Mouse (Mus musculus) forebrain, embryonic 15.5 days (tissue): ENCODE results near the gene Amdhd1. TPM values are rescaled to one million over a fixed set of nuclear protein-coding genes. Genes with fewer than 3 reads are reported as not detected.

Source experiments
- ATAC-seq: fragments of 200-750 bp; cut with Nextera tagmentation; replicated peaks from 2 replicates; pipeline ENCODE4 v1.8.0; 2017; ENCODE audit warnings: mild to moderate bottlenecking, moderate TSS enrichment, moderate library complexity
- H3K27ac ChIP-seq: fragments of 300-500 bp; sonication (generic); replicated peaks from 2 replicates; pipeline ENCODE4 v1.5.1; 2015; ENCODE audit warnings: mild to moderate bottlenecking, inconsistent platforms
- H3K27me3 ChIP-seq: fragments of 300-500 bp; sonication (generic); 2 replicates; pipeline ENCODE4 v1.6.1; 2015; ENCODE audit warnings: inconsistent platforms
- H3K36me3 ChIP-seq: fragments of 300-500 bp; sonication (generic); 2 replicates; pipeline ENCODE4 v1.6.1; 2015; ENCODE audit warnings: mild to moderate bottlenecking, inconsistent platforms
- H3K4me1 ChIP-seq: fragments of 300-500 bp; sonication (generic); 2 replicates; pipeline ENCODE4 v1.6.1; 2015; ENCODE audit warnings: inconsistent platforms
- H3K4me2 ChIP-seq: fragments of 300-500 bp; sonication (generic); replicated peaks from 2 replicates; pipeline ENCODE4 v1.6.1; 2015; ENCODE audit warnings: mild to moderate bottlenecking, inconsistent platforms
- H3K4me3 ChIP-seq: fragments of 300-500 bp; sonication (generic); 2 replicates; pipeline ENCODE4 v1.5.1; 2015; ENCODE audit warnings: mild to moderate bottlenecking, inconsistent platforms
- H3K9ac ChIP-seq: fragments of 300-500 bp; sonication (generic); replicated peaks from 2 replicates; pipeline ENCODE4 v1.6.1; 2015; ENCODE audit warnings: mild to moderate bottlenecking, inconsistent platforms
- H3K9me3 ChIP-seq: fragments of 300-500 bp; sonication (generic); 2 replicates; pipeline ENCODE4 v1.6.1; 2016; ENCODE audit warnings: inconsistent platforms
- WGBS: fragments of 180-500 bp; shearing (Covaris S2); methylation state at CpG from one replicate; pipeline ENCODE4 v1.1.7; 2015; ENCODE audit warnings: mixed read lengths; 5-methylcytosine and 5-hydroxymethylcytosine counted together
- polyA plus RNA-seq: library from polyadenylated mRNA; unstranded; fragments of >200 nt; fragmentation: Nextera tagmentation; extraction: Ambion mirVana; gene quantifications from 2 replicates; pipeline ENCODE4 v1.2.1, GENCODE M21; 2015

The Amdhd1 gene
- polyA plus RNA-seq, 1 experiment from 2014 or later = not detected

DNA sequence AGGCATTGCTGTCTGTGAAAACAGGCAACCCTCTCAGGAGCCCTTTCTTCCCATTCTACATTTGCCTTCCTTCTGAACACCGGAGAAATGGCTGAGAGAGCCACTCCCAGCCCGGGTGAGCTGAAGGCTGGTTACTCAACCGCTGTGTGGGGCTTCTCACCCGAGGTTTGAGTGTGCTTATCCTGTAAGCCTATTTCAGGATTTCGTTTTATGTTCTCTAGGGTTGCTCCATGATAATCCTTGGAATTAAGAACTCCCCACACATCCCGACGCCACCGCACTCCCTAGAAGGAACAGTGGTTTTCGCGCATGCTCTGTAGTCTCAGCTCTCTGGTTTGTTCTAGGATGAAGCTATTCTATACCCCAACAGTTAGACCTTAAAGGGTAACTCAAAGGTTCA is 38.5 kb downstream of the Amdhd1 start:
- no peak overlapping the region for H3K27ac ChIP-seq
- ATAC-seq = no peak
- H3K4me2 ChIP-seq = no peak overlapping the region
- H3K9ac ChIP-seq = no peak overlapping the region
- no peak overlapping the region for H3K4me3 ChIP-seq
- WGBS = 81% methylated on average over 10 of the region's 10 CpGs
- no peaks in the 10 kb centered on the region for H3K27me3 ChIP-seq
- no peaks in the 10 kb centered on the region for H3K36me3 ChIP-seq
- H3K4me1 ChIP-seq = no peaks in the 10 kb centered on the region
- H3K9me3 ChIP-seq = no peaks in the 10 kb centered on the region

DNA sequence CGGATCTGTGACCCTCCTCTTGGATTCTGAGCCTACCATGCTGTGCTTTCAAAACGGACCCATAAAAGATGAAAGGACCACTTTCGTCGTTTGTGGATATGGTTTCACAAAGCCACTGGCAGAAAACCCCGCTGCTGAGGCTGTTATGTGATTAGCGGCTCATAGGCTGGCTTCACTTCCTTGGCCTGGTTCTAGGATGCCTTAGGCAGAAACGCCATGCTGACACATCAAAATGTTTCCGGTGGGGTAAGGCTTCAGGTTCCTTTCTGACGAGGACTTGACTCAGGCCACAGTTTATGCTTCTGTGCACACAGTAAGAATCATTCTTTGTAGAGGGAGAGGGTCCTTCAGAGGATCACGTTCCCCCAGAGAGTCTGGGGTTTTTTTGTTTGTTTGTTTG is 39.0 kb downstream of the Amdhd1 start:
- no peak for ATAC-seq

DNA sequence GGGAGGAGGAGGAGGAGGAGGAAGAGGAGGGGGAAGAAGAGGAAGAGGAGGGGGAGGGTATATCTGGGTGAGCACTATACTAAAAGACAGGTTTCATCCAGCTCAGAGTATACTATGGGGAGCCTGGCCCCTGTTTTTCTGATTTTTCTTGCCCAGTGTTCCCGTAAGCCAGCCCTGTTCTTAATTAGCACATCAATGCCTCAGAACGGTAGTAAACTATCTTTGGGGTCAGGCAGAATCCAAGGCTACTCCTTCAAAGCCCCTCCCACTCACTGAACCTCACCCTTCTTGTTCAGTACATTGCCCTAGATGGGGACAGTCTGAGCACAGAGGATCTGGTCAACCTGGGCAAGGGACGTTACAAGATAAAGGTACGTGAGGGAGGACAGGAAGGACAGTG is 49.4 kb downstream of the Amdhd1 start:
- no peak overlapping the region for H3K4me3 ChIP-seq
- no peaks in the 10 kb centered on the region for H3K36me3 ChIP-seq
- H3K27me3 ChIP-seq = no peaks in the 10 kb centered on the region
- no peaks in the 10 kb centered on the region for H3K9me3 ChIP-seq
- no peak overlapping the region for H3K9ac ChIP-seq
- no peak overlapping the region for H3K4me2 ChIP-seq
- no peaks in the 10 kb centered on the region for H3K4me1 ChIP-seq
- ATAC-seq = no peak
- 55% methylated on average over 4 of the region's 4 CpGs for WGBS
- H3K27ac ChIP-seq = no peak overlapping the region

More for the DNA sequence above, 39.0 kb downstream of the Amdhd1 start:
- Histone ChIP-seq H3K27me3 (no peaks in the 10 kb centered on the region), H3K9me3 (no peaks in the 10 kb centered on the region), H3K4me2 (no peak overlapping the region), H3K4me1 (no peaks in the 10 kb centered on the region), H3K4me3 (no peak overlapping the region), H3K9ac (no peak overlapping the region), H3K36me3 (no peaks in the 10 kb centered on the region), H3K27ac (no peak overlapping the region)
- WGBS = 55% methylated on average over 10 of the region's 10 CpGs

DNA sequence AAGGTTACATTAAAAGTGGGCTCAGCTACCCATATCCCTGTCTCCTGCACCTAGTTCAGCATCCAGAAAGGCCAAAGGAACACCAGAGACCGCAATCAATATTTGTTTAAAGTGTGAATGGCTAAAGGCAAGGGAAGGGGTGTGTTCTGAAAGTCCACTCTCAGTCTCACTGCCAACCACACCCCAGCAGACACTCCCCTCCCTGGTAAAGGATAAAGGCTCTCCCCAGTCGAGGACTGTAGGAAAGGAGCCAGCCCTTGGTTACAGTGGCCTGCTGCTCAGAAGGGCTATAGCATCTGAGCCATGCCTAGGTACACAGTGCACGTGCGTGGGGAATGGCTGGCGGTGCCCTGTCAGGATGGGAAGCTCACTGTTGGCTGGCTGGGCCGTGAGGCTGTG is 51.0 kb downstream of the Amdhd1 start:
- H3K27ac ChIP-seq = no peak overlapping the region
- WGBS = 77% methylated on average over 6 of the region's 6 CpGs
- H3K4me3 ChIP-seq = no peak overlapping the region
- no peaks in the 10 kb centered on the region for H3K4me1 ChIP-seq
- H3K9me3 ChIP-seq = no peaks in the 10 kb centered on the region
- no peak overlapping the region for H3K9ac ChIP-seq
- ATAC-seq = no peak
- H3K27me3 ChIP-seq = no peaks in the 10 kb centered on the region
- H3K36me3 ChIP-seq = peaks cover 1% of the 10 kb centered on the region; the same call in 1 of the 2 replicates
- H3K4me2 ChIP-seq = no peak overlapping the region

DNA sequence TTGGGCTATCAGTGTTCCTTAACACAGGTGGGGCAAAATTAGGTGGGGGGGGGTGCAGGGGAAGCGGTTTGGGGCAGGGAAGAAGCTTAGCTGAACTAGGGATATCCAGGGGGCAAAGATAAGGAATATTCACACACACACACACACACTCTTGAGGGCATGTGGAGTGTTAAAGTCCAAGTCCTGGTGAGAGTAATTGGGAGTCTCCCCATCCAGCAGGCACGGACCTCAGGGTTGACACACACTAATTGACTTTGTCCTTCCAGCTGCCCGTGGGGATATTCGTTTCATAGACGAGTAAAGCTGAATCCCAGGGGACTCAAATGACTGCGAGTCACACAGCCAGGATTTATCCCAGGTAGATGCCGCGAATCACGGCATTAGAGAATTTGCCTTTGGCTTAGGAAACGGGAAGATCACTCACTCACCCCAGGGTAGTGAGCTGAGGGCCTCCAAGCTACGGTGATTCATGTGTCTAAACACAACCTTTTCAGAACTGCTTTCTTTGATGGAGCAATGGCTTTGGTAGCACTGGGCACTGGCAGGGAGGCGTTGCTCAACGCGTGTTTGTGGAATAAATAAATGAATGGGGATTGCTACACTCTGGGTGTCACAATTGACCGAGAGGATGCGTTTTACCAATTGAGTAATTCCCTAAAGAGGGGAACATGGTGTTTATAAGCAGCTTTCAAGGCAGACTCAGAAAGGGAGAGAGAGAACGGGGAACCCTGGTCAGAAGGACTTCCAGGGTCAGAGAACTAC is 51.6 kb downstream of the Amdhd1 start, which contains the start of gene Hal:
TSS of gene Hal (plus strand) at position 703 of the 762 bp plus-strand sequence.
- Histone ChIP-seq H3K4me2 (no peak within 1 kb of the TSS), H3K9me3 (no peaks in the 10 kb centered on the region), H3K27ac (no peak within 1 kb of the TSS), H3K27me3 (no peaks in the 10 kb centered on the region), H3K4me3 (no peak within 1 kb of the TSS), H3K36me3 (peaks cover 7% of the 10 kb centered on the region; the same call in 1 of the 2 replicates), H3K9ac (no peak within 1 kb of the TSS), H3K4me1 (no peaks in the 10 kb centered on the region)
- ATAC-seq = no peak
- 57% methylated on average over 17 of the region's 17 CpGs for WGBS

DNA sequence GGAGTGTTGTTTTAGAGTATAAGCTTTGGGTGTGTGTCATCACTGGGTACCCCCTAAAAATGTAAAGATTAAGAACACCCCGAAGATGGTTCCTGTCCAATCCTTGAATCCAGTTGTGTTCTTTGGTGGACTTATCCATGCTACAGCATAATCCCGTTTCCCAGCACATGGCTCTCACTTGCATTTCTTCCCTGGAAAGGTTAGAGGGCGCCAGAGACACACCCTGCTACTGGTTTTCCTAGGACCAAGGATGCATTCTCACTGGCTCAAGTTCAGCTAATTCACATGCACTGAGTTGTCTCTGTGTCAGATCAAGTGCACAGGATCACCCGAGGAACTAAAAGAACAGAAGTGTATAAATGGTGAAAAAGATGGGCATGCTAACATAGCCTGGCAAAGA is 53.2 kb downstream of the Amdhd1 start:
- H3K9ac ChIP-seq = no peak overlapping the region
- no peak overlapping the region for H3K27ac ChIP-seq
- H3K4me1 ChIP-seq = no peaks in the 10 kb centered on the region
- 25% methylated on average over 4 of the region's 4 CpGs for WGBS
- ATAC-seq = no peak
- H3K36me3 ChIP-seq = peaks cover 19% of the 10 kb centered on the region; the same call in 1 of the 2 replicates
- no peaks in the 10 kb centered on the region for H3K27me3 ChIP-seq
- H3K4me3 ChIP-seq = no peak overlapping the region
- no peak overlapping the region for H3K4me2 ChIP-seq
- H3K9me3 ChIP-seq = no peaks in the 10 kb centered on the region

DNA sequence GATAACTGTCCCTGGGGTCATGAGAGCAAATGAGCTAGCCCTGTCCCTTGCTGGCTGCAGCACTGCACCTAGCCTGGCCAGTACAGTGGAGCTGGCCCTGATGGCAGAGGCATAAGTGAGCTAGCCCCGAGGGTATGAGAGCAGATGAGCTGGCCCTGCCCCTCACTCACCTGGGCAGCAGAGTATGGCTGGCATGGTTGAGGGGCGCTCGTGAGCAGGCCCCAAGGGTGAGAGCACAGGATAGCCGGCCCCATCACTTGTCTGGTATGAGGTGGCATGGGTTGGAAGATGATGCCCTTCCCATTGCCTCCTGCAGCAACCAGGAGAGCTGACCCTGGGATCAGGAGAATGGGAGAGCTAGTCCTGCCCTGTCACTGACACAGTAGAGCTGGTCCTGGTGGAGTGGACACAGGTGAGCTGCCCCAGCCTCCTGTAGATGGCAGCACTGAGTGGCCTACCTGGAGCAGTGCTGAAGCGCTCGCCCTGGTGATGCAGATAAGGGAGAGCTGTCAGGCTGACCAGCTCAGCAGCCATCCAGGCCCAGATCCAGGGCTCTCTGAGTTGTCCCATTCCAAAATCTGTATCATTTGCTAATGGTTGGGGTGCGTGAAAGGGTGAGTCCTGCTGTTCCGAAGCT is 54.7 kb downstream of the Amdhd1 start:
- H3K4me3 ChIP-seq = no peak overlapping the region
- no peaks in the 10 kb centered on the region for H3K4me1 ChIP-seq
- H3K9ac ChIP-seq = no peak overlapping the region
- no peak overlapping the region for H3K4me2 ChIP-seq
- 80% methylated on average over 8 of the region's 8 CpGs for WGBS
- no peak overlapping the region for H3K27ac ChIP-seq
- no peaks in the 10 kb centered on the region for H3K9me3 ChIP-seq
- H3K36me3 ChIP-seq = peaks cover 31% of the 10 kb centered on the region
- peak; percentile 61; the same call in 1 of the 2 replicates for ATAC-seq
- H3K27me3 ChIP-seq = no peaks in the 10 kb centered on the region

DNA sequence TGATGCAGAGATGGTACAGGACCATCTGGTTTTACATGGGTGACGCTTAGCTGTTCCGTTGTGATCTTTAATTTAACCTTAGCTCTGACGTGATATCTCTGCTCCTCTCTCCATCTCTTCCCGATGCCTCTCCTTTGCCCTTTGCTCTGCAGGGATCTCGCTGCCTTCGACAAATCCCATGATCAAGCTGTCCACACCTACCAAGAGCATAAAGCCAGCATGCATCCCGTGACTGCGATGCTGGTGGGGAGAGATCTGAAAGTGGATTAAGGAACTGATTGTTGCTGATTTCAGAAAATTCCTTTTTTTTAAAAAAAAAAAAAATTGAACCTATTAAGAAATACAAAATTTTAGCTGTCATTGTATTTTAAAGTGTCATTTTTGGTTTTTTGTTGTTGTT is 55.3 kb downstream of the Amdhd1 start:
- H3K4me3 ChIP-seq = no peak overlapping the region
- no peaks in the 10 kb centered on the region for H3K4me1 ChIP-seq
- H3K27ac ChIP-seq = no peak overlapping the region
- no peak overlapping the region for H3K4me2 ChIP-seq
- H3K9me3 ChIP-seq = no peaks in the 10 kb centered on the region
- peaks cover 37% of the 10 kb centered on the region for H3K36me3 ChIP-seq
- H3K9ac ChIP-seq = no peak overlapping the region
- WGBS = 87% methylated on average over 8 of the region's 8 CpGs
- ATAC-seq = no peak
- no peaks in the 10 kb centered on the region for H3K27me3 ChIP-seq

Other genes with a start within 250 kb of the Amdhd1 start
- 6.2 and 7.9 TPM in 2 replicates for gene Elk3, start 228.9 kb downstream of the Amdhd1 start, polyA plus RNA-seq
- gene Lta4h, start 86.6 kb downstream of the Amdhd1 start, polyA plus RNA-seq = 95.1 and 99.0 TPM in 2 replicates
- not detected in 2 replicates for gene Hal, start 51.3 kb downstream of the Amdhd1 start, polyA plus RNA-seq
- 0.37 and 0.51 TPM in 2 replicates for gene Ccdc38, start 599 bp upstream of the Amdhd1 start, polyA plus RNA-seq
- 97.2 and 108 TPM in 2 replicates for gene Snrpf, start 49.7 kb upstream of the Amdhd1 start, polyA plus RNA-seq
- 1.3 TPM in 2 replicates for gene Ntn4, start 100.6 kb upstream of the Amdhd1 start, polyA plus RNA-seq